Mouse (Mus musculus): ENCODE measurements at regions not wholly inside any gene's neighbourhood (a gene's known extent, or its start where the extent isn't known, plus 50 kb on each side); places are given as distances from the start of the nearest gene placed in this dataset.

DNA sequence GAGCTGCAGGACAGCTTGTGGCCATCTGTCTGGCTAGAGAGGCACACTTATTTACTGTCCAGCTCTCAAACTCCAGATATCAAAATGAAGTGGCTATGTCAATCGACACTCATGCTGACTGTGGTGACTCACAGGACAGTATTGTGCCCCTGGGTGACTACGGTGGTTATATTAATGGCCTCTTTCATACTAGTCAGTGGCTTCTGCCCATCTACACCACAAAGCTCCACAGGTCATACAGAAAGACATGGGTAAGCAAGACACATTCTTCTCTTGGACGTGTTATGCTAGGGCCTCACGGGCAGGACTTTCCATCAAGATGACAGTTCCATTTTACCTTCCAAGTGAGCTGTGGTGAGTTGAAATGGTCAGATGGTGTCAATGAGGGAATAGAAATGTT is 113.7 kb upstream of the Gas1 start:
- TF ChIP-seq FLI1 (IDR thresholded peaks at IDR 0.05; ENCODE audit: low read length) (no peak), GATA1 (IDR thresholded peaks at IDR 0.05; ENCODE audit: borderline replicate concordance, low read length) (no peak)

Data from megakaryocyte, embryonic 14.5 days (primary cell).